Mouse (Mus musculus): ENCODE results near the gene Asap2.

Asap2 gene

DNA sequence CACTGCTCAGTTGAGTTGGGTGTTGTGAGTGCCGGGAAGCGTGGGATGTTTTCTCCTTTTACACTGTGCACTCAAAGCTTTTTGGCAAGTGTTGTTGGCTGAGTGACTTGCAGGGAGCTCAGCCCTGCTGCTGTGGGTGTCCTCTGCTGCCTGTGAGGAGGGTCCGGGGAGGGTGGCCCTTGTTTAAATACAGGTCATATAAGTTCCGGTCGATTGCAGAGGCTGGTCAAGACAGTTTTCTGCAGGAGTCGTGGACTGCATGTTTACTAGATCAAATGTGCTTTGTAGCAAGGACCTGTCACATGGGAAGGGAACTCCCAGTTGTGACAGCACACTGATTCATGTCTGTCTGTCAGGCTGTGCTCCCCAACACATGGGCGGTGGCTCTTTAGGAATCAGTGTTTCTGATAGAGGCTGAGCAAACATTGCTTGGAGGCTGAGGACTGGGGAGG lies 175.7 kb downstream of the Asap2 start:
- DNase-seq (ENCODE audit: low read depth, low spot score): no peak

- no peak for DNase-seq (ENCODE audit: low read depth, low spot score)
Measured at GRCm38 (mm10) chr12:21166884-21167575, 176.8 kb downstream of the Asap2 start.

DNA sequence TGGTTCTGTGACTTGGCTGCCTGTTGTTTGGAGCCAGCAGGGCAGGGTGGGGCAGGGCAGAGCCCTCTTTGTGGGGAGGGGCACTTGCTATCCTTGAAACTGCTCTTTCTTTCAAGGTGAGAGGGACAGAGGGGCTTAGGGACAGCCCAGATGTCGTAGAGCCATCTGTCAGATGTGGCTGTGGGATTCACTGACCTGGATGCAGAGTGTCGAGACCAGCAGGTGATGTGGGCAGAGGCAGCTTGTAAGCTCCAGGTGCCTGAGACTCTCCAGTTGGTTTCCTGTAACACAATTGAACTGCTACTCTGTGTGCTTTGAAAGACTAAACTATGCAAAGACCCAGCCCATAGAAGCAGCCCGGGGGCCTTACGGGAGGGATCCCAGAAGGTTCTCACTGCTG lies 177.5 kb downstream of the Asap2 start:
- DNase-seq (ENCODE audit: low read depth, low spot score): no peak

- DNase-seq (ENCODE audit: low read depth, low spot score): no peak
Measured at GRCm38 (mm10) chr12:21168149-21168548, 177.9 kb downstream of the Asap2 start.

DNA sequence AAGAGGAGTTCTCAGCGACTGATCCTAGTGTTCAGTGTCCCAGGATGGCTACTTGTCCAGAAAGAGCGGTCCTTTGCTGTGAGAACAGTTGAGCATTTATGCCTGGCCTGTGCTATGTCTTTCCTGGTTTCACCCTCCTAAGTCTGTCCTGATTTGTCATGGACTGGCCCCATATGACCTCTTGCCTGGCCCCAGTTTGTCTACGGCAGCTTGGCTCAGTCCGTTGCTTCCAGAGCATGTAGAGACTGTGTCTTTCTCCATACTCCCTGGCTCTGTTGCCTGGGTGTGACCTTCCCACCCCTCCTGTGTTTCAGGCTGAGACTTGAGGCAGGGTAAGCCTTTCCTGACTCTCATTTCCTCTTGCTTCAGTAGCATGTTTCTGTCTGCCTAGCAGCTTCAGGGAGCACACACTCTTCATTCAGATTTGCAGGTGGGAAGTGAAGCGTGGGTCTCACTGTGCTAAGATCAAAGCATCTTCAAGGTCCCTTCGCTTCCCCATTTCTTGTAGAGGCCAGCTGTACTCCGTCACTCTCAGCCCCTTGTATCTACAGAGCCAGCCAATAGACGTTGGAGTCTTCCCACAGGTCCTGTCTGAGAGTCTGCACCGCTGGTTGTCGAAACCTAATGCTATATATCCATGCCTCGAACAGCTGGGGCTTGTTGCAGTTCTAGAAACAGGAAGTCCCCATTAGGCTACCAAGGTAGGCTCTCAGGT lies 181.7 kb downstream of the Asap2 start:
- no peak for DNase-seq (ENCODE audit: low read depth, low spot score)

GRCm38 (mm10) chr12:21173847-21174412 lies 183.7 kb downstream of the Asap2 start:
- no peak for DNase-seq (ENCODE audit: low read depth, low spot score)

GRCm38 (mm10) chr12:21176399-21176798 lies 186.1 kb downstream of the Asap2 start:
- no peak for DNase-seq (ENCODE audit: low read depth, low spot score)

DNA sequence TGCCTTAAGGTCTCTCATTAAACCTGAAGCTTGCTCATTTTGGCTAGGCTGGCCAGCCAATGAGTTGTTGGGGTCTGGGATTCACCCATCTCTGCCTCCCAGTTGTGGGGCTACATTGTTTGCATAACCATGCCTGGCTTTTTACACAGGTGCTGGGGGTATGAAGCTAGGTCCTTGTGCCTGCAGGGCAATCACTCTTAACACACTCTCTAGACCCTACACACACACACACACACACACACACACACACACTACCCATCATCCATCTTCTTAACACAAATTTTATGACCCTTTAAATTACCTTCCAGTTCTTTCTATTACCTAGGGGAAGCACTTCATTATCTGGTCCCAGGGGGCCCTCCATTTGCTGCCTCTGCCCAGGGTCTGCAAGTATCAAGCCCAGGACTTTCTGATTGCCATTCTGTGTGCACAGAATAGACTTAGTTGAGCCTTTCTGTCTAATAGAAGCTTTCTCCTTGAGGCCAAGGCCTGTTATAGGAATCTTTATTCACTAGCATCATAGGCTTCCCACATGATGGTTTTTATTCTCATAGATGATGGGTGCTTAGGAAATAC lies 187.0 kb downstream of the Asap2 start:
- no peak for DNase-seq (ENCODE audit: low read depth, low spot score)

DNA sequence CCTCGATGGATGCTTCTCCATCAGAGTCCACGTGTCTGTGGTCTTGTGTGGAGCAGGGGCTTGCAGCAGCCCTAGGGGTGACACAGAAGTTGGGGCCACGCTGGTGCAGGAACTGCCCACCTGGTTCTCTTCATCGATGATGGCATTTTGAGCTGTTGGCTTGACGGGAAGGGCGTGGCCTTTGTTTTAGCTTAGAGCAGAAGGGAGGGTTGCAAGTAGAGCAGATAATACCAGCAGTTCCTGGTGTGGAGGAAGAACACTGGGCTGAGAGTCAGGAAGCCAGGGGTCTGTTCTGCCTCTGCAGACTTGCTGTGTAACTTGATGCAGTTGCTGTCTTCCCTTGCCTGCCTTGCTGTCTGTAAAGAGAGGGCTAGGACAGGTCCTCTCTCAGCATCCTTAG lies 189.8 kb downstream of the Asap2 start:
- no peak for DNase-seq (ENCODE audit: low read depth, low spot score)

GRCm38 (mm10) chr12:21182786-21183185 lies 192.5 kb downstream of the Asap2 start:
- DNase-seq (ENCODE audit: low read depth, low spot score): no peak

GRCm38 (mm10) chr12:21183321-21183720 lies 193.1 kb downstream of the Asap2 start:
- DNase-seq (ENCODE audit: low read depth, low spot score): no peak

DNA sequence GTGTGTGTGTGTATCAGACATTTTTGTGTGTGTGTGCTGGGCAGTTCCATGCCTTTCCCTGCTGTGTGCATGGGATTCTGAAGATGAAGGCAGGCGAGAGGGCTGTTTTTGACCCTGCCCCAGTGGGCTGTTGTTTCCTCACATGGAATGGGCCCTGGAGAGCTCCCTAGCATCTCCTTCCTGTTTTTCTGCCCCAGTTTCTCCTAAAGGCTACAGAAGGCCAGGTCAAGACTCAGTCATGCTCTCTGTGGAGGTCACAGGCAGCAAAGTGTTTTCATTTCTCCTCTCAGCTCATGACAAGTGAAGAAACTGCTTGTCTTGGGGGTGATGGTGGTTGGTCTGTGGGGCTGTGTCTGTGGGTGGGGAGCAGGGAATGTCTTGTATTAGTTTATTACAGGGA lies 195.9 kb downstream of the Asap2 start:
- DNase-seq (ENCODE audit: low read depth, low spot score): no peak

DNA sequence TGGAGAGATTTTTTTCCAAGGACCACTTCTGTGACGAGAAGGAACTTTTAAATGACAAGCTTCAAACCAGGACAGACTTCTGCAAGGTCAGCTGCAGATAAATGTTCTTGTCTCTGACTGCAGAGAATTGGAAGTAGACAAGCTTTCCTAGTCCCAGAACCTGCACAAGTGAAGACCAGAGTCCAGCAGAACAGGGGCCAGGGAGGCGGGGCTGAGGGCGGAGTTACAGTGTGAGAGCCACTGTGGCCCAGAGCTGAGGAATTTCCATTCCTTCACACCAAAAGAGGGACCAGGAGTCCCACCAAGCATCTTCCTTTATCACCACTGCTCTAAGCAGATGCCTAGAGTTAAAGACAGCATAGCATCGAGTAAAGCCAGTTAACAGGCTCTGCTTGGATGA lies 198.6 kb downstream of the Asap2 start:
- no peak for DNase-seq (ENCODE audit: low read depth, low spot score)

- no peak for DNase-seq (ENCODE audit: low read depth, low spot score)
Measured at GRCm38 (mm10) chr12:21191546-21191945, 201.3 kb downstream of the Asap2 start.

DNA sequence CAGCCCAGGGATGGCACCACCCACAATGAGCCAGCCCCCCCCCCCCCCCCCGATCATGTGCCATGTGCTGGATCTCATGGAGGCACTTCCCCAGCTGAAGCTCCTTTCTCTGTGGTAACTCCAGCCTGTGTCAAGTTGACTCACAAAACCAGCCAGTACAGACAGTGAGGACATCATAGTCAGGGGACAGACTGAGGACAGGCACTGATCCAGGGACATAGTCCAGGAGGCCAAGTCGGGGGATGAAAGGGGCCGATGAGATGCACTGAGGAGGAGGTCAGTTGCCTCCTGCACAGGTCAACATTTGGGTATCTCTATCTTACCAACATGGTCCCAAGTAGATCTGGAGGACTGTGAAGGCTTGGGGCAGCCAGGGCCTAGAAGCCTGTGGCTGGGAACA lies 205.2 kb downstream of the Asap2 start:
- no peak for DNase-seq (ENCODE audit: low read depth, low spot score)

GRCm38 (mm10) chr12:21196420-21196819 lies 206.2 kb downstream of the Asap2 start:
- DNase-seq (ENCODE audit: low read depth, low spot score): no peak

DNA sequence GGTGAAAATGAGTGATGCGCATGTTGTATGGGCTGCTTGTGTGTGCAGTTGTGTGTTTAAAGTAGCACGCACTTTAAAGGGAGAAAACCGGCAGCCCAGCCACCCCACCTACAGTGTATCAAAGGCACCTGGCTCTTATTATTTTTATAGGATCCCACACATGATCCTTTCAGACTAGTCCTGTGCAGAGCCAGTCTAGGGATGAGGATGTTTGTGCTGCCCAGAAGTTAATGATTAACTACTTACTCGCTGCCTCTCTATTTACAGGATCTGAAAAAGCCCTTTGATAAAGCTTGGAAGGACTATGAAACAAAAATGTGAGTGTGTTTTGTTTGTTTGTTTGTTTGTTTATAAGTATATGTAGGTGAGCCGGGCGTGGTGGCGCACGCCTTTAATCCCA lies 210.4 kb downstream of the Asap2 start:
- DNase-seq (ENCODE audit: low read depth, low spot score): no peak

- no peak for DNase-seq (ENCODE audit: low read depth, low spot score)
Measured at GRCm38 (mm10) chr12:21201485-21202269, 211.4 kb downstream of the Asap2 start.

- no peak for DNase-seq (ENCODE audit: low read depth, low spot score)
Measured at GRCm38 (mm10) chr12:21204701-21205312, 214.5 kb downstream of the Asap2 start.

GRCm38 (mm10) chr12:21205799-21206198 lies 215.5 kb downstream of the Asap2 start:
- DNase-seq (ENCODE audit: low read depth, low spot score): no peak

GRCm38 (mm10) chr12:21207422-21207821 lies 217.2 kb downstream of the Asap2 start:
- no peak for DNase-seq (ENCODE audit: low read depth, low spot score)

Data from retina, adult 2 months (tissue).